Mouse (Mus musculus): ENCODE results near the gene Lsamp.

The Lsamp gene

DNA sequence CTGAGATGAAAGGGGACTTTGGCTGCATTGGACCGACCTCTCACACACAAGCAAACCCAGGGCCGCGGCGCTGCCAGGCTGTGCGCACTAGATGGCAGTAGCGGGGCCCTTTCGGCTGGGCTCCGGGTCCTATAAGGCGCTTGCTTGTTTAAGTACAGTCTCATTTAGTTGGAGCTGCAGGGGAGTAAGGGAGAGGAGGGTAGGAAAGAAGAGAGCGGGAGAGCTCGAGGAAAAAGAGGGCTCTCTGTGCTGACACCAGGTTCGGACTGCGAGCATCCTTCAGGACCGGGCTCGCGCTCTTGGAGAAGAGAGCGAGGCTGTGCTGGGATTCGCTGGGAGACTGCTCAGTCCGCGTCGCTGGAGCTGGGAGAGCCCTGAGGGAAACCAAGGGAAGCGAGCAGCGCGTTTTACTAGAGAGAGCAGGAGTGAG lies at the start of gene Lsamp:
Gene Lsamp (plus strand): TSS at position 157 of the 430 bp plus-strand sequence.
- in situ Hi-C loops (cut with MboI; ENCODE audit: low pct_unique_long_range_greater_than_20kb in 1 of 2, low sequenced_read_pairs in 2 of 2, unreplicated experiment in 1 of 2), result no loop called here

DNA sequence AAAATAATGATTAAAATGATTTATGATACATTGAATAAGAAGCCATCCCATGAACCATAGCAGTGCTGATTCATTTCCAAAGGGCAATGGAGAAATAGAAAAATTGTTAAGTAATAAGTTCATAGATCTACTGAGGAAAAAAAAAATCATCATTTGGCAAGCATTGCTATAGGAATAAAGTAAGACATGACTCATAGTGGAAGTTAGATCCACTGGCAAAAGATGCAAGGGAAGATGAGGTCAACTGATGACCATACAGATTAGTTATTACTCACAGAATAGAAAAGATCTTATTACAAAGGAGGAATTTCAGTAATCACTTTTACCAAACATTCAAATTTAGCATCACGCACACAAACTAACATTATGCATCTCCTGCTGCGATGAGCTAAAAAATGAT lies 26.5 kb upstream of the Lsamp start:
- in situ Hi-C loops (cut with MboI; ENCODE audit: low pct_unique_long_range_greater_than_20kb in 1 of 2, low sequenced_read_pairs in 2 of 2, unreplicated experiment in 1 of 2), result no loop called here

DNA sequence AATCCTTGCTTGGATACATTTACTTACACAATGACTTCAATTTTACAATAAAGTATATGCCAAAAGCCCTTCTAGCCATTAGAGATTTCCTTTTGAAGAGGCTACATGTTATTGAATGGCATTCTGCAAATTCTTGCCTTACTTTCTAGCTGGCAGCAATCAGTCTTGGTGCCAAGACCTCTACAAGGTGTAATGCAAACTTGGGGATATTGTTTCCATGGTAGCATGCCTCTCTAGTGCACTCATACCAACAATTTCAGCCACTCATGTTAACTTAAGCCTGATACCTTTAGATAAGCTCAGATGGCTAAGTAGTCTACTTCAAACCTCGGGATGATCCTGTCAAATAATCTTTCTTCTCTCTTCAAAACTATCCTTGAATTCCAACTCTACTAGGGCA lies 11.4 kb upstream of the Lsamp start:
- in situ Hi-C loops (cut with MboI; ENCODE audit: low pct_unique_long_range_greater_than_20kb in 1 of 2, low sequenced_read_pairs in 2 of 2, unreplicated experiment in 1 of 2), result no loop called here

DNA sequence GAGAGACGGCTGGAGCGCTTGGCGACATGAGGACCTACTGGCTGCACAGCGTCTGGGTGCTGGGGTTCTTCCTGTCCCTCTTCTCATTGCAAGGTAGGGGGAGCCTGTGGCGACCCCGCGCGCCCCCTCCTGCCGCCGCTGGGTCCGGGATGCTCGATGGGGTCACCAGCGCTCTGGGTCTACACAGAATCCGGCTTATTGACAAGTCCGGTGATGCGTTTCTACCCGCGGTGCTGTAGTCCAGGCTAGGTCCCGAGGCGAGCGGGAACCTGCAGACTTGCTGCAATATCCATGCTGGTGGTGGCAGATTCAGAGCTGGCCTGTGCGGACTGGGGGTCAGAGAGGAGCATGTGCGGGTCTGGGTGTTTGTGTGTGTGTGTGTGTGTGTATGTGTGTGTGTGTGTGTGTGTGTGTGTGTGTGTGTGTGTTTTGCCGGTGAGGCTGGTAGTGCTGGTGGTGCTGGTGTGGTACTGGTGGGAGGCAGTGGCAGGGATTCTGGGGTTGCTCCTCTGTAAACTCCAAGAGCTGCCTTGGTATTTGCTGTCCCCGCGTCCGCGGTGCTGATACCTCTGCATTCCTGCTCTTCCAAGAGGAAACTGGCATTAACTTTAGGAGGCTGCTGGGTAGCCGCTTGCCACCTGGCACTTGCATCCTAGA lies 602 bp downstream of the Lsamp start:
- in situ Hi-C loops (cut with MboI; ENCODE audit: low pct_unique_long_range_greater_than_20kb in 1 of 2, low sequenced_read_pairs in 2 of 2, unreplicated experiment in 1 of 2), result no loop called here

DNA sequence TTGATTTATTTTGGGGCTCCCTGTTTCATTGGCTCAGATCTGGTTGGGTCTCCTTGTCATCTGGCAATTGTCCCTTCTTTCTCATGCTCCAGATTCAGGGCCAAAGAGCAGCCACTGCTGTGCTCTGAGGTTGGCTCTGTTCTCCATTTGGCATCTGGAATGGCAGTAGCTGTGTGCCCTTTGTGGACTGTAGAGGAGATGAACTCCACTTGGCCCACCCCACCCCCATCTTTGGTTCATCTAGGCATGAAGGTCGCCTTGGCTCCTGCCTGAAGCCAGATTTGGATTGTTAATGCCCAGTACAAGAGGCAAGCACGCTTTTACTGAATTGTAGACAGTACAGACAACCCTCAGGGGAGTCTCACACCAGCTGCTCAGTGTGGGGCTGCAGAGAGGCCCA lies 4.3 kb downstream of the Lsamp start:
- in situ Hi-C loops (cut with MboI; ENCODE audit: low pct_unique_long_range_greater_than_20kb in 1 of 2, low sequenced_read_pairs in 2 of 2, unreplicated experiment in 1 of 2), result no loop called here

DNA sequence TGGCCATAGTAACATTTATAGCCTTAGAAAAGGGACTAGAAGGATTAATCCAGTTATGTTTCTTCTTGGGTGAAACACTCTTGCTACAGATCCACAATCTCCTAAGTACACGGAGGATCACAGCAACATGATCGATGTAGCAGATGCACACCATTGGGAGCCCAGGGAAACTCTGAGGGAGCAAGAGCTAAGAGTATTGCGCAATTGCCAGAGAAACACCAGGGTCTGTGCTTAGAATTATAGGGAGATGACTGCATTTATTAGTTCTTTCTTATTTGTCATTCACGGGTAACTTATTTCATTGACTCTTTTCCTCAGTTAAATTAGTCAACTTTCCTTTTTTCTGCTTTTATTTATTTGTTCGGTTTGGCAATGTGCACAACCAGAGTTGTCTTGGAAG lies 10.7 kb downstream of the Lsamp start:
- in situ Hi-C loops (cut with MboI; ENCODE audit: low pct_unique_long_range_greater_than_20kb in 1 of 2, low sequenced_read_pairs in 2 of 2, unreplicated experiment in 1 of 2), result no loop called here

DNA sequence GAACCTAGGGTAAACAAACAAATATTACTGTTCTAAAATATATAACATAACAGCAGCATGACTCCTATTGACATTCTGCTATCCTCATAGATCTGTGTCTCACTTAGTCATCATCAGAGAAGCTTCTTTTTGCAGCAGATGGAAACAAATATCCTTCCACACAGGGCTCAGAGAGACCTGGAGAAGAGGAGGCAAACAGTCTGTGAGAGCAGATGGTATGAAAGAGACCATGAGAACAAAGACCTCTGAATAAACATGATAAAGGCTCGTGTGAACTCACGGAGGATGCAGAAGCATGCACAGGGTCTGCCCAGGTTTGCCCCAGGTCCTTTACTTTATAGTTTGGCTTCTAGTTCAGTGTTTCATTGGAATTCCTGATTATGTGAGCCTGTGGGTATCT lies 24.6 kb downstream of the Lsamp start:
- in situ Hi-C loops (cut with MboI; ENCODE audit: low pct_unique_long_range_greater_than_20kb in 1 of 2, low sequenced_read_pairs in 2 of 2, unreplicated experiment in 1 of 2), result no loop called here

DNA sequence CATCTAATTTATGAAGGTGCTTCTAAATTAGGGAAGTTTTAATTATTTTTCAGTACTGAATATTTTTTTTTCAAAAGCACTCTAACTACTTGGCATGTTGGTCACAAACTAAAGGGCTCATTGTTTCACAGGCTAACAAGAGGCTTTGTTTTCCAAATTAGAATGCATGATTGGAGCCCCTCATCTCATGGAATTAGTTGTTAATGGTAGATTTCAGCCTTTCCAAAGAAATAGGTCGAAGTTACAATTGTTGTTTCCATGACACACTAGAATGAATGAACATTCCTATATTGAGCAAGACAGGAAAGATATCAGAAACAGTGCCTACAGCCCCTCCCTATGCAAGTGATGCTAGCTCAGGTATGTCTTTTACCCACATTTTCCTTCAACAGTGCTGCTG lies 26.9 kb downstream of the Lsamp start:
- in situ Hi-C loops (cut with MboI; ENCODE audit: low pct_unique_long_range_greater_than_20kb in 1 of 2, low sequenced_read_pairs in 2 of 2, unreplicated experiment in 1 of 2), result no loop called here

DNA sequence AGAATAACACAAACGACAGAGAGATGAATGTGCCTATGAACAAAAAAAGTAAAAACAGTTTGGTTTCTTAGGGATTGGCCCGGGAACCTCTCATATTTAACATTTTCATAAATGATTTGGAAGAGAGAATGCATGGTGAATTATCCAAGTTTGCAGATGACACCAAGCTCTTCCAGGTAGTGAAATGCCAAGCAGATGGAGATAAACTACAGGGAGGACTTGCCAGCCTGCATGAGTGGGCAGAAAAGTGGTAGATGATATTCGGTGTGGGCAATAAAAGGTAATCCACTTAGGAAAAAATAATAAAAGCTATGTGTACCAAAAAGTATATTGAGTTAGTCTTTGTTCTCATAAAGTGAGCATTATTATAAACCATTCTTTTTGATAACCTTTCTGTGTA lies 38.5 kb downstream of the Lsamp start:
- in situ Hi-C loops (cut with MboI; ENCODE audit: low pct_unique_long_range_greater_than_20kb in 1 of 2, low sequenced_read_pairs in 2 of 2, unreplicated experiment in 1 of 2), result no loop called here

DNA sequence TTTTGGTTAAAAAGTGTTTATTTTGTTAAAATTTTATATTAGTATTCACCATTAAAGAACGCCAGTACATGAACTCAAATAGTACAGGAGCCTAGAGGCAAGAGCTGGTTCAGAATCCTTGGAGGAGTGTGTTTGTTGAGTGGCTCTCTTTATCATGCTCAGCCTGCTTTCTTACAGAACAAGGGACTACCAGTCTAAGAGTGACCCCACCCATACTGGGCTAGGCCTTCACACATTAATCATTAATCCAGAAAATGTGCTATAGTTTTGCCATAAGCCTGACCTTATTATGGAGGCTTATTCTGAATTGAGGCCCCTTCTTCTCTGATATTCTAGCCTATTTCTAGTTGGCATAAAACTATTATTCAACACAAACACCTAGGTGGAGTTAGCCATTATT lies 52.6 kb downstream of the Lsamp start:
- in situ Hi-C loops (cut with MboI; ENCODE audit: low pct_unique_long_range_greater_than_20kb in 1 of 2, low sequenced_read_pairs in 2 of 2, unreplicated experiment in 1 of 2), result no loop called here

DNA sequence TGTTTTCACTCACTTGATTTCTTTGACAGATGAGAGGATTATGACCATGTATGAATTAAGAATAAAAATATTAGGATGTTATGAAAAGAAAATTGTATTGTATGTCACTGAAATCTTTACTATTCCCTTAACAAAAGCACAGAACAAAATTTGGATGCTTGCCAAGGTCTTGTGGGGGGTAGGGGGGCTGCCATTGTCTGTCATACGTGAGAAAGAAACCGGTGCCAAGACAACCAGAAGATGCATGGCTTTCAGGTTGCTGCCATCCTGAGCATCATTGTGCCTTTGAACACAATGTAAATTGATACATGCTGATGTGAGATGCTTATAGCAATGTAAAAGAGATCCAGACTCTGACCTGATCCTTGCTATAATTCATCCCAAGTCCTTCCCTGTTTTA lies 75.4 kb downstream of the Lsamp start:
- in situ Hi-C loops (cut with MboI; ENCODE audit: low pct_unique_long_range_greater_than_20kb in 1 of 2, low sequenced_read_pairs in 2 of 2, unreplicated experiment in 1 of 2), result no loop called here

DNA sequence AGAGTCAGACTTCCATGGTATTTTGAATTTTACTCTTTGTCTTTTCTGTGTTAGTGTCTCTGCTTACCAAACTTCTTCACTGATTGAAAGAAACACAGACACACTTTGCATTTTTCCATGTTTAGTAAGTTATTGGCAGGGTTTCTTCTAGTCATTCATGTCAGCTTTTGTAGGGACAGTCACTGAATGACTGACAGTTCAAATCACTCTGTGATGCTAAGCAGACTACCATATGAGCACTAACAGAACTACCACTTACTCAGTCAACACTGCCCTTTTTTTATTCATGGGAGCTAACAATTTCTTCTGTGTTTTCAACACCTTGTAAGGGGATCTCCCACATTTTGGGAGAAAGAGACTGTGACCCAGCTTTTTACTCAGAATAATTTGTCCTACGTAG lies 75.8 kb downstream of the Lsamp start:
- in situ Hi-C loops (cut with MboI; ENCODE audit: low pct_unique_long_range_greater_than_20kb in 1 of 2, low sequenced_read_pairs in 2 of 2, unreplicated experiment in 1 of 2), result no loop called here

DNA sequence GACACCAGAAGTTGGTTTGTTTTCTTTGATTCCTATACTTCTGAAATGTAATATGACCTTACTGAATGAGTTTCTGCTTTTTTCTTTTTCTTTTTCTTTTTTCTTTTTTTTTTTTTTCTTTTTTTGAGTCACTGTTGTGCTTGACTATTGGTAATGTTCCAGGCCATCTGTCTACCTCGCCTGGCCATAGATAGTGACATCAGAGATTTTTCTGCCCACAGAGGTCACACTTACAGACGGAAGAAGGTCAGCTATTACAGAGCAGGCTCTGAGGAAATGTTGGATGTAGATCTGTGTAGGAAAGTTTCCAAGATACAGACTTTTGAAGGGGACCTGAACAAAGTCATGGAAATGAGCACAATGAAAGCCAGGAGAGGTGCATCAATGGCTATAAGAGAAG lies 76.3 kb downstream of the Lsamp start:
- in situ Hi-C loops (cut with MboI; ENCODE audit: low pct_unique_long_range_greater_than_20kb in 1 of 2, low sequenced_read_pairs in 2 of 2, unreplicated experiment in 1 of 2), result no loop called here

DNA sequence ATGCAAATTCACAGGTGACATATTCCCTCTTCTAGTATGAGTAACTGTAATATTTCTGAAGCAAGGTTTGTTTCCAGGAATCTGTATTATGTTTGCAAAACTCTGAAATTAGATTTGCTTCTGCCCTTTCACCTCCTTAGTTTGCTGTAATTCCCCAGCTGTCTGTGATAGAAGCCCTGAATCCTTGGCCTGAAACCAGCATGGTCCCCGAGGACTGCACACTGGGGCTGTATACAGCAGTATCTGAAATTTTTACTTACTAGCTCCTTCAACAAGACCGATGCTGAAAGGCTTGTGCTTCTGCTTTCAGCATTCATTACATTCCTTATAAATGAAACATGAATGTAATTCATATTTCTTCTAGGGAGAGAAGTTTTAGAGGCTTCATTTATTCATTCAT lies 91.4 kb downstream of the Lsamp start:
- in situ Hi-C loops (cut with MboI; ENCODE audit: low pct_unique_long_range_greater_than_20kb in 1 of 2, low sequenced_read_pairs in 2 of 2, unreplicated experiment in 1 of 2), result no loop called here

DNA sequence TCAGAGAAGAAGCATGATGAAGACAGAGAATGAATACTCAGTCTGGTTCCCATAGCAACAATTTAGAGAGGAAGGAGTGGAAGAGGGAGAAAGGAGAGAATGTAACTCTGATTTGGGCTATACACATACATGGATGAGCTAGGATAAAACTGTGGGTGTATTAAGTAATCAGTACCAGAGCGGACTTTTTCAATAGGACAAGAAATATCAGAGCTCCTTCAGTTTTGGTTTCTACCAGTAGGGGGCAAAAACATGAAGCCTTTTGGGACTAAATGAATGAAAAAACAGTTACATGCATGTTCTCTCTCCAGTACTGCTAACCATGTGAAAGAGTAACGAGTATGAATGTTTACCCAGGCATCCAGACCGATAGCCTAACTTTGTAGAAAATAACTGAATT lies 96.1 kb downstream of the Lsamp start:
- in situ Hi-C loops (cut with MboI; ENCODE audit: low pct_unique_long_range_greater_than_20kb in 1 of 2, low sequenced_read_pairs in 2 of 2, unreplicated experiment in 1 of 2), result no loop called here

DNA sequence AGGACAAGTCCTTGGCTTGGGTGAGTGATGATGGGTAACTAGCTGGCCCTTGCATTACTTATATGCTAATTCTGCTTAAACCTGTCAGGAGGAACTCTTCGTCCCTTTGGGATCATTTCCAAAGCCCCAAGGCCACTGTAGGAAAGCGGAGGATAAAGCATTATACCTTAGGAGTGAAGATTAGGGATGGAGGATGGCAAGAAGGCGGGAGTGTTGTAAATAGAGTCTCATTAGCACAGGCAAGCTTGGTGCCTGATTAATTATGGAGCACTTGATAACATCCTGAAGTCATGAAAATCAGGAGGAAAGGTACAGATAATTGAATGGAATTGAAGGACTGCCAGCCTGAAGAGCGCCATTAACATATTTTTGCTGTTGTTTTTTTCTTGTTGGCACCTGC lies 120.2 kb downstream of the Lsamp start:
- in situ Hi-C loops (cut with MboI; ENCODE audit: low pct_unique_long_range_greater_than_20kb in 1 of 2, low sequenced_read_pairs in 2 of 2, unreplicated experiment in 1 of 2), result no loop called here

DNA sequence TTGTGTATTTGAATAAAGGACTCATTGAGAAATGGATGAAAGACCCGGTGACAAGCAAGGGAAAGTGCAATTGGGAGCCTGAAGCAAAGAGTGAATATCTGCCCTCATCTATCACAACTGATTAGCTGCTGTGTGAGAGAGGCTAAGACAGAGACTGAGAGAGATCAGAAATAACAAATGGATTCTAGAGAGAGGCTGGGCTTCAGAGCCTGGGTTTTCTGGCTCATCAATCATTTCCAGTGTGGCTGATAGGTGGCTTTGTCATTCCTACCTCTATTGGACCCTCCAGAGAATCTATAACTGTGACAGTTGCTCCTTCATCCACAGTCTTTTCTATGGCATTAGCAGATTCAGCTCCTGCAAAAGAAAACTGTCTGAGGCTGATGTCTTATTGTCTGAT lies 198.8 kb downstream of the Lsamp start:
- in situ Hi-C loops (cut with MboI; ENCODE audit: low pct_unique_long_range_greater_than_20kb in 1 of 2, low sequenced_read_pairs in 2 of 2, unreplicated experiment in 1 of 2), result no loop called here

DNA sequence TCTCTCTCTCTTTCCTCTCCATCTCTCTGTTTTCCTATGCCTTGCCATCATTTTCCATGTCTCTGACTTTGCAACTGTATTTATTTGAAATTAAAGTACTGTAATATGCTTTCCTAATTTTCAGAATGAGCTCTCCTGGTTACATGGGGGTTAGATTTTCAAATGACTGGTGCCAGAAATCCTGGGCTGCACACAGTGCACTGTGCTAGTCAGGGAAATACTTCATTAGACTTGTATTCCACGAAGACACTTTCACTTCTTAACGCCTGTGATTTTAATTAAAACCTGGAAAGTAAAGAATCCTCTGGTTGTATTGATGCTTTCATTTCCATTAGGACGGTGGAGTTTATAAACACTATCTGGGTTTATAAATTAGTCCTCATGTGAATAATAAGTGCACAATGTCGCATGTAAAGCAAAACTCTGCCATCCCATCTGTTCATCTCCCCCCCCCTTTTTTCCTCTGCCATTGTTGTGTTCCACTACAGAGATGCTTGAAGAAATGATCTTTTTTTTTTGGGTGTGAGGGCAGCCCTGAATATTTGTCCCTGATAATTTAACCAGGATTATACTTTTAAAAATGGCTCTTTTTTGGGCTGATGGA lies 203.9 kb downstream of the Lsamp start:
- in situ Hi-C loops (cut with MboI; ENCODE audit: low pct_unique_long_range_greater_than_20kb in 1 of 2, low sequenced_read_pairs in 2 of 2, unreplicated experiment in 1 of 2), result no loop called here

DNA sequence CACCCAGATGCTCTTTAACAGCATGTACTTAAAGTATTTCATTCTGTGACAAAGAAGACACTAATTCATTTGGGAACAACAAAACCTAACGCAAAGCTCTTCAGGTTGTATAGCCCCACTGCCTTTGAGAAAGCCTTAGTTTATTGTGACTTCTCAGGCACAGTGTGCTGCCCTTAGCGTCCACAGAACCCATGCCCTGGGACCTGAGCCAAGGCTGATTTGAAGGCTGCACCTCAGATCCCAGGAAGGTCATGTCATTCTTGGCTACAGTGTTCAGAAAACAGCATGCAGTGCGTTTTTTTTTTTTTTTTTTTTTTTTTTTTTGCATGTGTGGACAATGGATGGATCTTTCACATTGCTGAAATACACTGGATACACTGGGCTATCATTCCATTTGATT lies 210.2 kb downstream of the Lsamp start:
- in situ Hi-C loops (cut with MboI; ENCODE audit: low pct_unique_long_range_greater_than_20kb in 1 of 2, low sequenced_read_pairs in 2 of 2, unreplicated experiment in 1 of 2), result no loop called here

DNA sequence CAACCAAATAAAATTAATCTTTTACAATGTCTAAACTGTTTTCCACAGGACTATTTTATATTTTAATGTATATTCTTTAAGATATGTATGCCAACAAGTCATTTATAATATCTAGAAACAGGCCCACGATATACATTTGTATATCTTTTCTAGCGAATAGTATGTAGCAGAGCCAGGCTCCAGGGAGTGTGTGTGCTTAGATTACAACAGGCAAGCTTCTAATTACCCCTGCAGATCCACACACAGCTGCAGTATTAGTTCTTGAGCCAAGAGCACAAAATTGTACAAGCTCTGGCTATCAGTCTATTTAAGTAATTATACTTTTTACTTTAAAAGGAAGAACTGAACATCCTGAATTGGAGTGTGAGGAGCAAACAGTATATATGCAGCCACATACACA lies 210.7 kb downstream of the Lsamp start:
- in situ Hi-C loops (cut with MboI; ENCODE audit: low pct_unique_long_range_greater_than_20kb in 1 of 2, low sequenced_read_pairs in 2 of 2, unreplicated experiment in 1 of 2), result no loop called here

DNA sequence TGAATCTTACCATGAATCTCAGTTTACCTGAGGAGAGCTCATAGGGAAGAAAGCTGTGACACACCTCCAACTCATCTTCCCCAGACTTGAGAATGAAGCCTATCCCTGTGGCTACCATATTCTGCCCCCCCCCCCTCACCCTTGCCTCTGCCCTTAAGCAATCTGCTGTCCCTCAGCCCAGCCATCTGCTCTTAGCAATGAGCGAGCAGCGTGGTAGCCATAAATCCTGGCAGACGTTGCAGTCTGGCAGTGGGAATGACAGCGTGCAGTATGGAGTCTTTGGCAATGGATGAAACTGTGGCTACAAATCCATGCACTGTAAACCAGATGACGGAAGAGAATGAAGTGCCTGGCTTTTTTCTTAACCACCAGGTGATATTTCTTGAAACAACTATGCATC lies 244.5 kb downstream of the Lsamp start:
- in situ Hi-C loops (cut with MboI; ENCODE audit: low pct_unique_long_range_greater_than_20kb in 1 of 2, low sequenced_read_pairs in 2 of 2, unreplicated experiment in 1 of 2), result no loop called here

Measured in mouse embryonic stem cell (cell line).